Mouse (Mus musculus) urinary bladder, postnatal 4 days (tissue): ENCODE measurements at regions not wholly inside any gene's neighbourhood (a gene's known extent, or its start where the extent isn't known, plus 50 kb on each side); places are given as distances from the start of the nearest gene placed in this dataset.
A peak's percentile ranks its signal among the peaks of the same experiment; 100 is the strongest.
"Not testable (repeated sequence)": the region's sequence is repeated elsewhere in the genome, so short reads cannot be mapped to it uniquely, and the experiment has no call there.

Experiments used
- DNase-seq, 2 experiments: peaks; one replicate each; pipeline ENCODE4 v3.0.0; 2021 to 2022; ENCODE audit warnings: low spot score in 2 of 2

DNA sequence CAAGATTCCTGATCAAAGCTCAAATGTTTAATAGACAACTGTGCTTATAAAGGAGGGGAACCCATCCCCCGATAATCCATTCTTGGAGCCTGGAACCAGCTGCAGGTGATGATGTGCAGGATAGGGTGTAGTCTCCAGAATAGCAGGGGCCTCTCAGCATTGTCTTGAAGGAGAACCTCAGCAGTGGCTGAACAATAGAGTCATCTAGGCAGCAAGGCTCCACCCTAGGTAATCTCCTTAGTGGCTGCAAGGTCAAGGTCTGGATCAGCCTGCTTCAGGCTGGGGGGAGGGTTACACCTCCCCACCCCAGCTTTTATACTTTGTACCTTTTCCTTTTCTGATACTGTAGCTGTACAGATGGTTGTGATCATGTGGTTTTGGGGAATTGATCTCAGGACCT is 116.8 kb upstream of the Mettl4 start:
- no peak for DNase-seq

DNA sequence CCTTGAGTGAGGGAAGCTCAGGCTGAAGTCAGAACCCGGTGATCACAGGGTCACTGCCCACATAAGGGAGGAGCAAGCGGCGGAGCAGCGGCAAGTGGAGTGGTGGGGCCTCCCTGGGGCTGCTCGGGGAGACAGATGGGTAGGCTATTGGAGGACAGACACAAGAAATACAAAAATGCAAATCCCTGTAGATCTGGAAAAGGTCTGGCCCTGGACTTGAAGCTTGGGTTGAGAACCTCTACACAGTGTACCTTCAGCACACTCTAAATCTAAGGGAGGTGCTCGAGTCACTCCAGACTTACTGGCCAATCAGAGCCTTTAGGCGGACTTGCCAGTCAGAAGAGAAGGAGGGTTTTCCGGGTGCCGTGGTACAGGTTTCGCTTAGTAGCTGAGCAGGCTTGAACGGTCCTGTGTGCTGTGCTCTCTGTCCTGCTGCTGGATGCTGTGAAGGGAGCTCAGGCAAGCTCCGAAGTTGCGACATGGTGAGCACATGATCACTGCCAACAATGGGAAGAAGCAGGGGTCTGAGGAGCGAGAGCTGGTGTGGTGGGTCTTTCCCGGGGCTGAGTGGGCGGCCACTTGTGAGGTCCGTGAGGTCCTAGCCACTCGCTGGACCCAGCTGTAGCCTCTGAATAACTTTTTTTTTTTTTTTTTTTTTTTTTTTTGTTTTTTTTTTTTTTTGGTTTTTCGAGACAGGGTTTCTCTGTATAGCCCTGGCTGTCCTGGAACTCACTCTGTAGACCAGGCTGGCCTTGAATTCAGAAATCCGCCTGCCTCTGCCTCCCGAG is 114.9 kb upstream of the Mettl4 start:
- peak; percentile 62 to 63 for DNase-seq

DNA sequence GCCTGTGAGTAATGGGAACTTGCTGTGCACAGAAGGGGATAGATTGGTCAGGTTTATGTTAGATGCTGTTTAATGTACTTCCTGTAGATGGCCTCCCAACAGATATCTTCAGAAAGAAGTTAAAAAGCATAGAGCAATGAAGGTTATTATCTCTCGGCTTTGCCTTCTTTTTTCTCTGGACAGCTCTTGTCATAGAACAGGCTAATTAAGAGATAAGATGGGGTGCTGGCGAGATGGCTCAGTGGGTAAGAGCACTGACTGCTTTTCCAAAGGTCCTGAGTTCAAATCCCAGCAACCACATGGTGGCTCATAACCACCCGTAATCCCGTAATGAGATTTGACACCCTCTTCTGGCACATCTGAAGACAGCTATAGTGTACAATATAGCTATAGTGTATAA is 104.9 kb upstream of the Mettl4 start:
- DNase-seq = not testable (repeated sequence)

DNA sequence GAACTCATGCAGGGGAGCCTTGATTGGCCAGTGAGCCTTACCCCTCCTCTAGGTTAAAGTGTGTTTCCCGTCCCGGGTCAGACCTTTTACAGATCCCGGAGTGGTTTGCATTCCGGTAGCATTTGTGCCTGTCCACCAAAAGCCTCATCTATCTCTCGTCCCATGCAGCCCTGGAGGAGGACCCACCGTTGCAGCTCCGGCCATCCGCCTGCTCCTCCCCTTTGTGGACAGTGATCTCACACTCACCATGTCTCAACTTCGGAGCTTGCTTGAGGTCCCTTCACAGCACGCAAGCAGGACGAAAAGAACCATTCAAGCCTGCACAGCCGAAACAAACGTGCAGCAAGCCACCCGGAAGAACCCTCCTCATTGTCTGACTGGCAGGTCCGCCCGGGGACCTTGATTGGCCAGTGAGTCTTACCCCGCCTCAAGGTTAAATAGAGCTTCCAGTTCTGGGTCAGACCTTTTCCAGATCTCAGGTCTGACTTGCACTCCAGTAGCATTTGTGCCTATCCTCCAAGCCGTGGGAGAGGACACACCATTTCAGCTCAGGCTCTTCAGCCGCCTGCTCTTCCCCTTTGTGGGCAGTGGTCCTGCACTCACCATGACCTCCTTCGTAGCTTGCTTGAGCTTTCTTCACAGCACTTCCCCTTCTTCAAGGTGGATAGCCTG is 84.8 kb upstream of the Mettl4 start:
- DNase-seq = peak; percentile 69 to 76

DNA sequence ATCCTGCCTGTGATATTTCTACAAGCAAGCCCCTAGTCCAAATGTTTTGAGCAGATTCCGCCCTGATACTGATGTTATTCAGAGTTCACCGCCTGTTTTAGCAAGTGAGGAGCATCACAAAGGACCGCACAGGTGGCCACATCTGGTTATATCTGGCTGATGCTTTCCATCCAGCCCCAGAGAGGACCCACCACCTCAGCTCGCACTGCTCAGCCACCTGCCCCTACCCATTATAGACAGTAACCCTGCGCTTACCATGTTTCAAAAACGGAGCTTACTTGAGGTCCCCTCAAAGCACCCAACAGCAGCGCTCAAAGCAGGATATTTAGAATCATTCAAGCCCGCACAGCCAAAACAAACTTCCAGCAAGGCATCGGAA is 84.2 kb upstream of the Mettl4 start:
- DNase-seq = not testable (repeated sequence)

DNA sequence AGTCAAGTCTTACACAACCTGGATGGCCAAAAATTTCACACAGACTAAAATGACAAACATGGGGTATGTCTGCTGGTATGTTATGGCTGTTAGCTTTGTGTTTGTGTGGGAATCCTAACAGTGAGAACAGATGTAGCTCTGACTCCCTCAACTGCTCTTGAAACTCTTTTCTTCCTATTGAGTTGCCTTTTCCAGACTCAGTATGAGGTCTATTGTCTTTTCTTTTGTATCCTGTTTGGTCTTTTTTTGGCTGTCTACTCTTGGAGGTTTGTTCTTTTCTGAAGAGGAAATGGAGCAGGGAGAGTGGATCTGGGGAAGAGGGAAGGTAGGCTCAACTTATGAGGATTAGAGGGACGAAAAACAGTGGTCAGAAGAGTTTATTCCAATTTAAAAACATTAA is 76.6 kb upstream of the Mettl4 start:
- DNase-seq = not testable (repeated sequence)

DNA sequence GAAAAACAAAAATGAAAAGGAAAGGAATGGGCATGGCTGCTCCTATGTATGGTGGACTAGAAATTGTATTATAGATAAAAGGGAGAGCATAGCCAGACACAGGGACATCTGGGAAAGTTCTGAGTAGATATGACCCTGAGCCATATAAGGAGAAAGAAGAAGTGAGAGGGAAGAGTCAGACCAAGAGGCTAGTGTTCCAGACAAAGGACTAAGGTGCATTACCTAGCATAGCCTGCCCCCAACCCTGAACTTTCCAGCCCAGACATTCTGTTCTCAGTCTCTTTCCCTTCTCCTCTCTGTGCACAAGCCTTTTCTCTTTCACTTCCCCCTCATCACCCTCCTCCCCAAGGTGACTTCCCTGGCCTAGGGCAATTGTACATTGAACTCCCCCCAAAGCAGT is 58.9 kb upstream of the Mettl4 start:
- DNase-seq = no peak
